Mouse (Mus musculus): Measurements from ENCODE around the gene Pwwp2a. TPM values are rescaled to one million over a fixed set of nuclear protein-coding genes. Genes with fewer than 3 reads are reported as not detected.

Pwwp2a gene
- polyA plus RNA-seq, 1 experiment from 2014 or later, result 23.2 TPM

- Histone ChIP-seq H3K4me3 (replicated peaks; ENCODE audit: low read depth, low read length) (peak overlapping the region; percentile 95), H3K27me3 (ENCODE audit: insufficient read depth, low read length) (no peaks in the 10 kb centered on the region), H3K27ac (peak overlapping the region; percentile 93), H3K4me1 (replicated peaks; ENCODE audit: insufficient read depth, low read length) (0 out of 2 replicates have a peak, but pooled peaks cover 9% of the 10 kb centered on the region), H3K9ac (ENCODE audit: low read depth, low read length) (peak overlapping the region; percentile 94), H3K36me3 (ENCODE audit: insufficient read depth, low read length) (0 out of 2 replicates have a peak, but pooled peaks cover 2% of the 10 kb centered on the region), H3K9me3 (replicated peaks; ENCODE audit: low read length) (no peaks in the 10 kb centered on the region), H3K4me2 (ENCODE audit: low read length) (peak overlapping the region; percentile 87)
- peak; percentile 52 for DNase-seq (ENCODE audit: low spot score)
- no peak for TF ChIP-seq CTCF (IDR thresholded peaks at IDR 0.05; ENCODE audit: low read depth)
- WGBS, result under 1% methylated on average over 70 of the region's 72 CpGs
- ATAC-seq (replicated peaks; ENCODE audit: low FRiP score, low read depth), result peak; percentile 23
Observed at GRCm38 (mm10) chr11:43682415-43683217, 818 bp downstream of the Pwwp2a start.

- peaks cover 32% of the 10 kb centered on the region; the same call in 1 of the 2 replicates for H3K36me3 ChIP-seq (ENCODE audit: insufficient read depth, low read length)
- H3K27ac ChIP-seq, result no peak overlapping the region
- no peak for ATAC-seq (replicated peaks; ENCODE audit: low FRiP score, low read depth)
- H3K9me3 ChIP-seq (replicated peaks; ENCODE audit: low read length), result no peaks in the 10 kb centered on the region
- H3K27me3 ChIP-seq (ENCODE audit: insufficient read depth, low read length), result no peaks in the 10 kb centered on the region
- no peak for DNase-seq (ENCODE audit: low spot score)
- 96% methylated on average over 1 of the region's 1 CpGs for WGBS
- TF ChIP-seq CTCF (IDR thresholded peaks at IDR 0.05; ENCODE audit: low read depth), result no peak
- H3K4me1 ChIP-seq (replicated peaks; ENCODE audit: insufficient read depth, low read length), result 0 out of 2 replicates have a peak, but pooled peaks cover 4% of the 10 kb centered on the region
- H3K4me2 ChIP-seq (ENCODE audit: low read length), result no peak overlapping the region
- H3K4me3 ChIP-seq (replicated peaks; ENCODE audit: low read depth, low read length), result no peak overlapping the region
- H3K9ac ChIP-seq (ENCODE audit: low read depth, low read length), result no peak overlapping the region
Observed at GRCm38 (mm10) chr11:43688850-43689249, 7.1 kb downstream of the Pwwp2a start.

- Histone ChIP-seq H3K4me1 (replicated peaks; ENCODE audit: insufficient read depth, low read length) (no peaks in the 10 kb centered on the region), H3K4me3 (replicated peaks; ENCODE audit: low read depth, low read length) (no peak overlapping the region), H3K4me2 (ENCODE audit: low read length) (no peak overlapping the region), H3K27ac (no peak overlapping the region), H3K9ac (ENCODE audit: low read depth, low read length) (no peak overlapping the region), H3K9me3 (replicated peaks; ENCODE audit: low read length) (no peaks in the 10 kb centered on the region), H3K27me3 (ENCODE audit: insufficient read depth, low read length) (no peaks in the 10 kb centered on the region), H3K36me3 (ENCODE audit: insufficient read depth, low read length) (peaks cover 26% of the 10 kb centered on the region)
- TF ChIP-seq CTCF (IDR thresholded peaks at IDR 0.05; ENCODE audit: low read depth), result no peak
- 91% methylated on average over 4 of the region's 4 CpGs for WGBS
- ATAC-seq (replicated peaks; ENCODE audit: low FRiP score, low read depth) (no peak), DNase-seq (ENCODE audit: low spot score) (no peak)
Observed at GRCm38 (mm10) chr11:43696623-43697022, 14.8 kb downstream of the Pwwp2a start.

GRCm38 (mm10) chr11:43698621-43699020 is 16.8 kb downstream of the Pwwp2a start:
- peak; percentile 45 for DNase-seq (ENCODE audit: low spot score)
- Histone ChIP-seq H3K4me1 (replicated peaks; ENCODE audit: insufficient read depth, low read length) (no peaks in the 10 kb centered on the region), H3K36me3 (ENCODE audit: insufficient read depth, low read length) (peaks cover 12% of the 10 kb centered on the region), H3K9ac (ENCODE audit: low read depth, low read length) (no peak overlapping the region), H3K4me2 (ENCODE audit: low read length) (no peak overlapping the region), H3K27me3 (ENCODE audit: insufficient read depth, low read length) (no peaks in the 10 kb centered on the region), H3K27ac (no peak overlapping the region), H3K4me3 (replicated peaks; ENCODE audit: low read depth, low read length) (no peak overlapping the region), H3K9me3 (replicated peaks; ENCODE audit: low read length) (no peaks in the 10 kb centered on the region)
- 0 out of 2 replicates have a peak, but pooled peaks have one; percentile 15 for TF ChIP-seq CTCF (IDR thresholded peaks at IDR 0.05; ENCODE audit: low read depth)
- ATAC-seq (replicated peaks; ENCODE audit: low FRiP score, low read depth), result no peak
- WGBS, result 45% methylated on average over 5 of the region's 5 CpGs

- no peak for TF ChIP-seq CTCF (IDR thresholded peaks at IDR 0.05; ENCODE audit: low read depth)
- Histone ChIP-seq H3K27ac (no peak overlapping the region), H3K36me3 (ENCODE audit: insufficient read depth, low read length) (peaks cover 20% of the 10 kb centered on the region), H3K9ac (ENCODE audit: low read depth, low read length) (no peak overlapping the region), H3K9me3 (replicated peaks; ENCODE audit: low read length) (no peaks in the 10 kb centered on the region), H3K27me3 (ENCODE audit: insufficient read depth, low read length) (no peaks in the 10 kb centered on the region), H3K4me2 (ENCODE audit: low read length) (no peak overlapping the region), H3K4me1 (replicated peaks; ENCODE audit: insufficient read depth, low read length) (no peaks in the 10 kb centered on the region), H3K4me3 (replicated peaks; ENCODE audit: low read depth, low read length) (no peak overlapping the region)
- 92% methylated on average over 3 of the region's 3 CpGs for WGBS
- ATAC-seq (replicated peaks; ENCODE audit: low FRiP score, low read depth), result no peak
- DNase-seq (ENCODE audit: low spot score), result no peak
Observed at GRCm38 (mm10) chr11:43700291-43700690, 18.5 kb downstream of the Pwwp2a start.

GRCm38 (mm10) chr11:43703552-43703951 is 21.8 kb downstream of the Pwwp2a start:
- Histone ChIP-seq H3K27ac (no peak overlapping the region), H3K9ac (ENCODE audit: low read depth, low read length) (no peak overlapping the region), H3K4me3 (replicated peaks; ENCODE audit: low read depth, low read length) (no peak overlapping the region), H3K27me3 (ENCODE audit: insufficient read depth, low read length) (no peaks in the 10 kb centered on the region), H3K9me3 (replicated peaks; ENCODE audit: low read length) (no peaks in the 10 kb centered on the region), H3K4me2 (ENCODE audit: low read length) (no peak overlapping the region), H3K4me1 (replicated peaks; ENCODE audit: insufficient read depth, low read length) (no peaks in the 10 kb centered on the region), H3K36me3 (ENCODE audit: insufficient read depth, low read length) (peaks cover 24% of the 10 kb centered on the region)
- ATAC-seq (replicated peaks; ENCODE audit: low FRiP score, low read depth), result no peak
- DNase-seq (ENCODE audit: low spot score), result no peak
- no peak for TF ChIP-seq CTCF (IDR thresholded peaks at IDR 0.05; ENCODE audit: low read depth)
- 84% methylated on average over 1 of the region's 1 CpGs for WGBS

All from kidney, postnatal 0 days (tissue).